Mouse (Mus musculus) stomach, embryonic 14.5 days (tissue): ENCODE results near the gene Hrh3. TPM values are rescaled to one million over a fixed set of nuclear protein-coding genes. Genes with fewer than 3 reads are reported as not detected.

ENCODE experiments used
- ATAC-seq: fragments of 200-750 bp; cut with Nextera tagmentation; 2 replicates; pipeline ENCODE4 v1.8.0; 2017; ENCODE audit warnings: low read depth, moderate TSS enrichment; ENCODE audit not compliant: insufficient number of reproducible peaks, insufficient read depth, low FRiP score
- H3K27ac ChIP-seq: fragments of 300-500 bp; sonication (generic); 2 replicates; pipeline ENCODE4 v1.5.1; 2014; ENCODE audit warnings: mild to moderate bottlenecking, low read length, moderate library complexity, mixed read lengths
- H3K27me3 ChIP-seq: fragments of 300-500 bp; sonication (generic); 2 replicates; pipeline ENCODE4 v1.6.1; 2014; ENCODE audit warnings: low read length, control low read depth, mixed read lengths; ENCODE audit not compliant: control insufficient read depth, insufficient read depth
- H3K36me3 ChIP-seq: fragments of 300-500 bp; sonication (generic); 2 replicates; pipeline ENCODE4 v1.6.1; 2014; ENCODE audit warnings: mild to moderate bottlenecking, control low read depth, low read length, moderate library complexity, mixed read lengths; ENCODE audit not compliant: control insufficient read depth, insufficient read depth
- H3K4me1 ChIP-seq: fragments of 300-500 bp; sonication (generic); 2 replicates; pipeline ENCODE4 v1.6.1; 2014; ENCODE audit warnings: low read length, control low read depth, mixed read lengths; ENCODE audit not compliant: control insufficient read depth, insufficient read depth
- H3K4me2 ChIP-seq: fragments of 300-500 bp; sonication (generic); replicated peaks from 2 replicates; pipeline ENCODE4 v1.6.1; 2014; ENCODE audit warnings: low read depth, low read length, control low read depth
- H3K4me3 ChIP-seq: fragments of 300-500 bp; sonication (generic); 2 replicates; pipeline ENCODE4 v1.5.1; 2014; ENCODE audit warnings: low read depth, low read length, control low read depth
- H3K9ac ChIP-seq: fragments of 300-500 bp; sonication (generic); replicated peaks from 2 replicates; pipeline ENCODE4 v1.6.1; 2014; ENCODE audit warnings: low read depth, mild to moderate bottlenecking, control low read depth, low read length, moderate library complexity, mixed read lengths
- H3K9me3 ChIP-seq: fragments of 300-500 bp; sonication (generic); 2 replicates; pipeline ENCODE4 v1.6.1; 2016; ENCODE audit warnings: low read depth, low read length, control low read depth; ENCODE audit not compliant: control insufficient read depth
- WGBS: fragments of 180-500 bp; shearing (Covaris S2); extraction: QIAGEN DNeasy Blood & Tissue Kit; methylation state at CpG from one replicate; pipeline ENCODE4 v1.1.7; 2014; 5-methylcytosine and 5-hydroxymethylcytosine counted together
- polyA plus RNA-seq: library from polyadenylated mRNA; unstranded; fragments of >200 nt; fragmentation: Nextera tagmentation; extraction: Ambion mirVana; gene quantifications from 2 replicates; pipeline ENCODE4 v1.2.1, GENCODE M21; 2014

The Hrh3 gene
- polyA plus RNA-seq: not detected in 2 replicates

DNA sequence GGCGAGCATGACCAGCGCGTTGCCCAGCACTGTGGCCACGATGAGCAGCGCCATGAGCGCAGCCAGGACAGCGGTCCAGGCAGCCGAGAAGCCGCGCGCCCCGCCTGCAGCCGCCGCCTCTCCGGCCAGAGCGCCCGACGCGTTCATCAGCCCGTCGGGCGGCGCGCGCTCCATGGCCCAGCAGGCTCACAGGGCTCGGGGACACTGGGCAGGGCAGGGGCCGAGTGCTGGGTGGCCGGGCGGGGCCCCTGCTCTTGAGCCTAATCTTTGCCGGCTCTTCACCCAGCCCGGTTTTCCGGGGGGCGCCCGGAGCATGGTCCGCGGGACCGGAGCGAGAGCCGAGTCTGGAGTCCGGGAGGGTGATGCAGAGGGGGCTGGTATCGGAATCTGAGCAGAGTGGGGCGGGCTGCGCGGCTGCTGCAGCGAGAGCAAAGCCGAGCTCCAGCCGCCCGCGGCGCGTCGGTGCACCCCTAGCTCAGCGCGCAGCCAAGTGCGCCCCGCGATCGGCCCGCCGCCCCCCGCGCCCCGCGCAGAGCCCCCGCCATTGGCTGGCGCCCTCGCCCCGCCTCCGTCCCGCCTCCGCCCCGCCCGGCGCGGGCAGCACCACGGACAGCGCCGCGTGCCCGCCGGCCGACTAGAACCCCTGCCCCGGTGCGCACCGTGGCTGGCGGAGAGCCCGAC is at the start of gene Hrh3:
Gene Hrh3 (minus strand): TSS at position 511 of the 681 bp plus-strand sequence.
- peak; percentile 79 for ATAC-seq
- no peaks in the 10 kb centered on the region for H3K9me3 ChIP-seq
- peaks cover 12% of the 10 kb centered on the region for H3K4me1 ChIP-seq
- WGBS: under 1% methylated on average over 70 of the region's 87 CpGs
- peaks cover 47% of the 10 kb centered on the region for H3K27me3 ChIP-seq
- H3K36me3 ChIP-seq: no peaks in the 10 kb centered on the region
- no peak within 1 kb of the TSS for H3K9ac ChIP-seq
- peak within 1 kb of the TSS; percentile 97 for H3K4me2 ChIP-seq
- peak within 1 kb of the TSS; percentile 41 for H3K4me3 ChIP-seq
- no peak within 1 kb of the TSS for H3K27ac ChIP-seq

DNA sequence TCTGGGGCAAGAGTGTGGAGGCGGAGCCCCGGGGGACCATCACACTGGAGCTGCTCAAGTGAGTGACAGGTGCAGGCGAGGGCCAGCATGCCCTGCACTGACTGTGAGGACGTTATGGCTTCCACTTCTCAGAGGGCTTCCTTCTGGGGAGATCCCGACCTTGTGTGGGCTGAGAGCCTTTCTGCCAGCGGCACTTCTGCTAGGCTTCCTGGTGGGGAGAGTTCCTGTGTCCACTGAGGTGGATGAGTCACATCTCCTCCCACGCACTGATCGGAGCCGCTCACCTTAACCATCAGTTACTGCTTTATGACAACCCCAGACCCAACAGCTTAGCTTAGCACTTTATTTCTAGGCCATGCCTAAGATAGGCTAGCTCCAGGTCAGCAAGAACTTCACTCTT is 44.3 kb upstream of the Hrh3 start:
- ATAC-seq: no peak
- no peak overlapping the region for H3K4me2 ChIP-seq
- no peaks in the 10 kb centered on the region for H3K4me1 ChIP-seq
- H3K27ac ChIP-seq: no peak overlapping the region
- H3K9ac ChIP-seq: no peak overlapping the region
- peaks cover 44% of the 10 kb centered on the region for H3K36me3 ChIP-seq
- H3K9me3 ChIP-seq: no peaks in the 10 kb centered on the region
- H3K4me3 ChIP-seq: no peak overlapping the region
- H3K27me3 ChIP-seq: no peaks in the 10 kb centered on the region
- 88% methylated on average over 9 of the region's 9 CpGs for WGBS

DNA sequence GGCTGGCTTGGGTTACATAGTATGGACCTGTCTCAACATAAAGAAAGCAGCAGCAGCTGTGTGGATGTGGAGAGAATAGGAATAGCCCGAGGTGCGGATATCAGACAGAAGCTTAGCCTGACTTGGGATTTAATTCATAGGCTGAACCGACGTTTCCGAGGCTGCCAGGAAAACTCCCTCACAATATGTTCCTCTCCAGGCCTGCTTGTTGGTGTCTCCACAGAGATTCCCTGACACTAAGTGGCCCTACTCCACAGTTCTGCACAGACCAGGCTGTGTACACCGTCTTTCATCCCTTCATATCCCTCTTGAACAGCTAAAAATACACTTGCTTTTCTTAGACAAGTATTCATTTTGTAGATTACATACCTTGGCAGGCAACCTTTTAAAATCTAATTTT is 43.1 kb upstream of the Hrh3 start:
- Histone ChIP-seq H3K9ac (no peak overlapping the region), H3K27me3 (no peaks in the 10 kb centered on the region), H3K4me1 (no peaks in the 10 kb centered on the region), H3K4me3 (no peak overlapping the region), H3K27ac (no peak overlapping the region), H3K9me3 (no peaks in the 10 kb centered on the region), H3K4me2 (no peak overlapping the region), H3K36me3 (peaks cover 43% of the 10 kb centered on the region)
- WGBS: 87% methylated on average over 6 of the region's 6 CpGs
- no peak for ATAC-seq

DNA sequence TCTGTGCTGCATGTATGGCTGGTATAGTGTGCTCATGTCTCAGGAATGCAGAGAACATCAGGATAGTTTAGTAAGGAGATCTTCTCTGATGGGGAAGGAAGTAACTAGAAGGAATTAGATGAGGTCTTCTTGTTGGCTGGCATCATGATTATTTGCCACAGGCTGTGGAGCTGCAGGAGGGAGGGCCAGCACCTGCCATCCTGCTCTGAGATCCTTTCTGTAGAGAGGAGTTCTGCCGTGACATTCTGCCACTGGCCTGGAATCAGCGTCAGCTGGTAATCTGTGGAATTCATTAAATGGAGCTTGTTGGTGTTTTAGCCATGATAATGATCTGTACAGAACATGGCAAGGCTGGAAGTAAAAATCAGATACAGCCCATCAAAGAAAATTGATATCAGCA is 41.8 kb upstream of the Hrh3 start:
- Histone ChIP-seq H3K4me1 (no peaks in the 10 kb centered on the region), H3K27me3 (no peaks in the 10 kb centered on the region), H3K9ac (no peak overlapping the region), H3K4me3 (no peak overlapping the region), H3K36me3 (peaks cover 41% of the 10 kb centered on the region), H3K27ac (no peak overlapping the region), H3K4me2 (no peak overlapping the region), H3K9me3 (no peaks in the 10 kb centered on the region)
- WGBS: 85% methylated on average over 2 of the region's 2 CpGs
- no peak for ATAC-seq

DNA sequence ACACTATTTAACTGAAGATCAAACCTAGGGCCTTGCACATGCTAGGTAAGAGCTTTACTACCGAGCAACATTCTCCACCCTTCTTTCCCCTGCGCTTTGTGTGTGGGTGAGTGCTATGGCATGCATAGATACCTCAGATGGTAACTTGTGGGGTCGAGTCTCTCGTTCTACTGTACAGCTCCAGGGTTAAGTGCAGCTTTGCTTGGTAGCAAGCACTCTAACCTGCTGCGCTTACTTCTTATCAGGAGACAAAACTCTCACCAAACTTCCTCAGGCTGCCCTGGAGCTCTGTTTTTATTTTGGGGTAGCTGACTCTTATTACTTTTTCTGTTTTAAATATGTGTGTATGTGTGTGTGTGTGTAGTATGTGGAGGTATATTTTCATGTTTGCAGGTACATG is 31.1 kb upstream of the Hrh3 start:
- peaks cover under 1% of the 10 kb centered on the region; the same call in 1 of the 2 replicates for H3K36me3 ChIP-seq
- no peak overlapping the region for H3K4me2 ChIP-seq
- H3K9me3 ChIP-seq: no peaks in the 10 kb centered on the region
- H3K4me1 ChIP-seq: no peaks in the 10 kb centered on the region
- WGBS: 78% methylated on average over 5 of the region's 5 CpGs
- no peak overlapping the region for H3K9ac ChIP-seq
- no peak overlapping the region for H3K4me3 ChIP-seq
- no peak overlapping the region for H3K27ac ChIP-seq
- no peaks in the 10 kb centered on the region for H3K27me3 ChIP-seq
- ATAC-seq: no peak

DNA sequence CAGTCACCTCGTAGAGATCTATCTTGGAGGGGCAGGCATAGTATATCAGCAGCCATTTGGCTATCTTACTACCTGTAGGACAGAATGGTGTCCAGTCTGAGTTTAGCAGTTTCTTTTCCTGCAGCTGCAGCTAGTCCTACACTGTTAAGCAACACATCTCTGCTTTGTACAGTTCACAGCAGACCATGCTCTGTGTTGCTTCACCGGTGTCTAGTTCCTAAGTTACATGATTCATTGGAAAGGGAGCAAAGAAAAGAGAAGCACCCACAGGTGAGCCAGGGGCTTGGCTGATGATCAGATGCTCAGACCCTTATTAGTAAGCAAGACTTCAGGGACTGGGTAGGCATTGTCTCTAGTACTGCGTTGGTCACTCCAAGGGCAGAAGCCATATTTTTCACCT is 29.6 kb upstream of the Hrh3 start:
- Histone ChIP-seq H3K36me3 (no peaks in the 10 kb centered on the region; the same call in 1 of the 2 replicates), H3K9me3 (no peaks in the 10 kb centered on the region), H3K4me2 (no peak overlapping the region), H3K4me3 (no peak overlapping the region), H3K27me3 (no peaks in the 10 kb centered on the region), H3K9ac (no peak overlapping the region), H3K27ac (no peak overlapping the region), H3K4me1 (no peaks in the 10 kb centered on the region)
- ATAC-seq: no peak
- 88% methylated on average over 3 of the region's 3 CpGs for WGBS

DNA sequence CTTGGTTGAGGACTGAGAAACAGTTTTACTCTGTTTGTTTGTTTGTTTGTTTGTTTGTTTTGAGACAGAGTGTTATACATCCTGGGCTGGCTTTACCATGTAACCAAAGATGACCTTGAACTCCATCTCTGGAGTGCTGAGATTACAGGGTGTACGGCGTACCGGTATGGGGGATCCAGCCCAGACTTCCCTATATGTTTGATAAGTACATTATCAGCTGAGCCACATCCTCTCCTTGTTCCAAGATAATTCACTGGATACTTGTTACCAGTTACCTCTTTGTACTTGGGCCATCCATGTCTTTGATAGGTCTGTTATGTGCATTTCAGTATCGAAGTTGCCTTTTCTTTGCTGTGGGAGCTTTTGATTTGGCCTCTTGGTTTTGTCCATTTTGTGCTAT is 28.9 kb upstream of the Hrh3 start:
- no peak overlapping the region for H3K27ac ChIP-seq
- H3K9me3 ChIP-seq: no peaks in the 10 kb centered on the region
- H3K9ac ChIP-seq: no peak overlapping the region
- no peaks in the 10 kb centered on the region for H3K27me3 ChIP-seq
- no peaks in the 10 kb centered on the region for H3K4me1 ChIP-seq
- no peak overlapping the region for H3K4me3 ChIP-seq
- no peak for ATAC-seq
- no peak overlapping the region for H3K4me2 ChIP-seq
- 93% methylated on average over 4 of the region's 4 CpGs for WGBS
- H3K36me3 ChIP-seq: no peaks in the 10 kb centered on the region

DNA sequence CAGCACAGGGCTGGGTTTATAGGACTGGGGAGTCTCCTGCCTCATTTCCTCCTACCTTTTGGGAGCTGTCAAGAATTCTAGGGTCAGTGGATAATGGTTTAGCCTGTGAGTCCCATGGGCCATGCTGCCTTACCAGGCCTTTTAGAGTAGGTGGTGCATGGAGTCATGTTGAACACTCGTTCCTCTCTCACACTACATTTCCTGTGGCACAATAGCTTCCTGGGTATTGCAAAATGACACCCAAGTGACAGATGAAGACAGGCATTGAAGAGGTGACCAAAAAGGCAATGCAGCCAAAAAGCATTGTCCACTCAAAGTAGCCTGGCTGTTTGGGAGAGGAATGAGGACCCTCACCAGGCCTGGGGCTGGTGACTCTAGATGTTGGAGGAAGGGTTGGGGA is 23.4 kb upstream of the Hrh3 start:
- Histone ChIP-seq H3K4me3 (no peak overlapping the region), H3K36me3 (no peaks in the 10 kb centered on the region), H3K4me1 (peaks cover 16% of the 10 kb centered on the region), H3K9me3 (no peaks in the 10 kb centered on the region), H3K27me3 (no peaks in the 10 kb centered on the region), H3K4me2 (no peak overlapping the region), H3K9ac (no peak overlapping the region), H3K27ac (no peak overlapping the region; the same call in 1 of the 2 replicates)
- ATAC-seq: no peak
- WGBS: 64% methylated on average over 1 of the region's 1 CpGs

DNA sequence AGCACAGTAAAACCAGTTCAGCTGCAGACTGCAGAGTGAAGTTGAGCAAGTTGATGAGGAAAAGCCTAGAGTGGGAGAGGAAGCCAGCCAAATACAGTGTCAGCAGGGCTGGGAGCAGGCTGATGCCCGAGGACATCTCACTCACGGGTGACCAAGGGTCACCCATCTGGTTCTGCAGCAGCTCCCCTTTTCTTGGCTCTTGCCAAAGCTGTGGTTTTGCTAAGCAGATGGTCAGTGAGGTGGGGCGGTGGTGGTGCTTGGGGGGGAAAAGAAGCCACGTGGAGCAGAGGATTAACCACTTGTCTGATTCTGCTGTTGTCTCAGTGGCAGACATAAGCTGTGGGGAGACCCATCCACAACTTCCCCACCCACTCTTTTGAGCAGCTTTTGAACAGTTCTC is 21.9 kb upstream of the Hrh3 start:
- no peaks in the 10 kb centered on the region for H3K36me3 ChIP-seq
- no peaks in the 10 kb centered on the region for H3K27me3 ChIP-seq
- H3K4me3 ChIP-seq: no peak overlapping the region
- no peak overlapping the region for H3K9ac ChIP-seq
- no peak overlapping the region for H3K4me2 ChIP-seq
- whole genome bisulfite sequencing: 17% methylated on average over 4 of the region's 4 CpGs
- 0 out of 2 replicates have a peak overlapping the region, but pooled peaks have one; percentile 10 for H3K27ac ChIP-seq
- peaks cover 16% of the 10 kb centered on the region for H3K4me1 ChIP-seq
- no peaks in the 10 kb centered on the region for H3K9me3 ChIP-seq
- ATAC-seq: peak; percentile 23; the same call in 1 of the 2 replicates
